8 mouse cellular contexts compared by ENCODE assay signal in the genomic region with DNA sequence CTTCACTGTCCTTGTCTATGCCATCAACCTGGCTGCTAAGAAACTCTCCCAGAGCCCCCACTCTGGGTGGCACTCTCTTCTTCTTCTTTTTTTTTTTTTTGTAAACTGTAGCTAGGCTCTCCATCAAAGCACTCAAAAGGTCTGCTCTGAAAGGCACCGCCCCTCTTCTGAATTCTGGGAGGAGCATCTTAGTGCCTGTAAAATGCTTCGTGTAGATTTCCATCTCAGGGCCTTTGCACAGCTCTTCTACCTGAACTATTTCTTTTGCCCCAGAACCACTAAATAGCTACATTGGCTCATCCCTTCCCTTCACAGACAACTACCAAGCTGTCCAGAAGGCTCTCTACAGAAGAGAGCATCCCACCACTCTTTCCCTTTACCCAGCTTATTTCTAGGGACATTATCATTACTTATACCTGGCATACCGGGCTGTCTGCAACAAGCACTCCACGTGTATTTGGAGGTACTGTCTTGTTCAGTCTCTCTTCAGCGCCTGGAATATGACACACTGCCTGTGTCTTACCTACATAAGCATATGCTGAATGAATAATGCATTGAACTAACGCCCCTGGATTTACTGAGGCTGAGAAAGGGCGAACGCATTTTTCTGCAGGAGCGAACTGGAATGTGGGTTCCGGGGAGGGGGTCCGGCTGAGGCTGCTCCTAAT. TPM values are rescaled to one million over a fixed set of nuclear protein-coding genes. Genes with fewer than 3 reads are reported as not detected.
DNase-seq lines count a peak whose midpoint lies in the region; ATAC-seq and TF ChIP-seq lines count a peak whose summit lies in the region.

No protein-coding gene starts in this region.

- H3K4me2 ChIP-seq in intestine, embryonic 15.5 days (replicated peaks): peak overlapping the region; percentile 83
- H3K4me2 ChIP-seq in midbrain, embryonic 14.5 days (ENCODE audit: low read length): peak overlapping the region; percentile 67

- no peaks in the 10 kb centered on the region; the same call in none of the 2 replicates for H3K4me1 ChIP-seq in testis, adult 2 months (ENCODE audit: control insufficient read depth, insufficient read depth, low read length)
- peaks cover 6% of the 10 kb centered on the region for H3K4me1 ChIP-seq in intestine, embryonic 15.5 days (replicated peaks)
- 0 out of 2 replicates have a peak, but pooled peaks cover 6% of the 10 kb centered on the region for H3K4me1 ChIP-seq in midbrain, embryonic 14.5 days (ENCODE audit: control insufficient read depth, insufficient read depth, low read length)

- peak; percentile 51 for ATAC-seq in intestine, embryonic 15.5 days
- peak; percentile 34; the same call in 1 of the 2 replicates for ATAC-seq in midbrain, embryonic 14.5 days (ENCODE audit: low FRiP score, low TSS enrichment)

- no peak for DNase-seq in testis, postnatal 10 days (ENCODE audit: low spot score)
- DNase-seq in embryo, embryonic 10.5 days (ENCODE audit: low spot score): peak; percentile 47
- no peak for DNase-seq in midbrain, embryonic 14.5 days
- no peak for DNase-seq in adrenal gland, adult 2 months
- DNase-seq in adrenal gland, adult 8-10 months: no peak
- DNase-seq in layer of hippocampus, adult 18-20 months (ENCODE audit: low spot score in 2 of 2): no peak

- H3K36me3 ChIP-seq in testis, adult 2 months (ENCODE audit: control insufficient read depth, insufficient read depth, low read length): peaks cover 2% of the 10 kb centered on the region
- peaks cover 13% of the 10 kb centered on the region; the same call in 1 of the 2 replicates for H3K36me3 ChIP-seq in intestine, embryonic 15.5 days
- peaks cover 22% of the 10 kb centered on the region for H3K36me3 ChIP-seq in midbrain, embryonic 14.5 days (ENCODE audit: control insufficient read depth, insufficient read depth, low read length)

- WGBS in intestine, embryonic 15.5 days: 1% methylated on average over 11 of the region's 11 CpGs
- WGBS in midbrain, embryonic 14.5 days: 3% methylated on average over 11 of the region's 11 CpGs

- no peak for TF ChIP-seq CTCF in testis, adult 2 months (IDR thresholded peaks at IDR 0.05; ENCODE audit: control insufficient read depth, insufficient read depth, insufficient replicate concordance, low read depth, low read length)

- peak overlapping the region; percentile 75 for H3K9ac ChIP-seq in intestine, embryonic 15.5 days
- H3K9ac ChIP-seq in midbrain, embryonic 14.5 days (replicated peaks; ENCODE audit: low read length): peak overlapping the region; percentile 81

- no peaks in the 10 kb centered on the region for H3K9me3 ChIP-seq in intestine, embryonic 15.5 days
- H3K9me3 ChIP-seq in midbrain, embryonic 14.5 days (ENCODE audit: control insufficient read depth, low read length): no peaks in the 10 kb centered on the region

- H3K27ac ChIP-seq in testis, adult 2 months (ENCODE audit: control insufficient read depth, insufficient read depth, low read depth, low read length): peak overlapping the region; percentile 74; the same call in 1 of the 2 replicates
- peak overlapping the region; percentile 48 for H3K27ac ChIP-seq in intestine, embryonic 15.5 days
- H3K27ac ChIP-seq in midbrain, embryonic 14.5 days (replicated peaks; ENCODE audit: low read depth, low read length): peak overlapping the region; percentile 86

- TF ChIP-seq POLR2A in testis, adult 2 months (IDR thresholded peaks at IDR 0.05; ENCODE audit: control insufficient read depth, low read depth, low read length): no peak

- no peaks in the 10 kb centered on the region for H3K27me3 ChIP-seq in testis, adult 2 months (ENCODE audit: control insufficient read depth, insufficient read depth, low read length)
- no peaks in the 10 kb centered on the region for H3K27me3 ChIP-seq in intestine, embryonic 15.5 days (replicated peaks)
- no peaks in the 10 kb centered on the region for H3K27me3 ChIP-seq in midbrain, embryonic 14.5 days (ENCODE audit: control insufficient read depth, insufficient read depth, low read length)

- peak overlapping the region; percentile 99 for H3K4me3 ChIP-seq in testis, adult 2 months (ENCODE audit: control insufficient read depth, low read depth, low read length)
- peak overlapping the region; percentile 82 for H3K4me3 ChIP-seq in intestine, embryonic 15.5 days (replicated peaks)
- H3K4me3 ChIP-seq in midbrain, embryonic 14.5 days (replicated peaks; ENCODE audit: low read depth, low read length): peak overlapping the region; percentile 75

RNA-seq across cellular contexts. Expression of a gene that starts 0.8 kb away (rescaled TPM):
- polyA plus RNA-seq in testis, adult 2 months (2012; rRNA removed): 17.9 and 18.7 TPM in 2 replicates
- 60.1 and 63.3 TPM in 2 replicates for polyA plus RNA-seq in intestine, embryonic 15.5 days (2015; fragmentation: Nextera tagmentation; extraction: Ambion mirVana)
- polyA plus RNA-seq in midbrain, embryonic 14.5 days (2014; fragmentation: Nextera tagmentation; extraction: Ambion mirVana): 90.7 and 101 TPM in 2 replicates
- total RNA-seq in adrenal gland, adult 2 months (2021): 10 to 100 TPM; 21.8 to 38.2 TPM
- 25.0 and 28.1 TPM in 2 replicates for polyA plus RNA-seq in adrenal gland, adult 2 months (2012; rRNA removed)
- 10 to 100 TPM; 33.7 to 41.1 (median 37.0) TPM for total RNA-seq in adrenal gland, adult 8-10 months (2022)
- 10 to 100 TPM; 45.9 to 51.1 TPM for total RNA-seq in layer of hippocampus, adult 18-20 months (2021)

RNA-seq across cellular contexts. Expression of a gene that starts 8.0 kb away (rescaled TPM):
- polyA plus RNA-seq in testis, adult 2 months (2012; rRNA removed): 0.14 and 0.38 TPM in 2 replicates
- 7.3 and 10.6 TPM in 2 replicates for polyA plus RNA-seq in intestine, embryonic 15.5 days (2015; fragmentation: Nextera tagmentation; extraction: Ambion mirVana)
- 7.5 and 7.6 TPM in 2 replicates for polyA plus RNA-seq in midbrain, embryonic 14.5 days (2014; fragmentation: Nextera tagmentation; extraction: Ambion mirVana)
- 1 to 10 TPM; 1.9 to 5.6 TPM for total RNA-seq in adrenal gland, adult 2 months (2021)
- 0.24 TPM in 1 of 2 replicates, not detected in the other for polyA plus RNA-seq in adrenal gland, adult 2 months (2012; rRNA removed)
- 1 to 10 TPM; 1.7 to 8.4 (median 5.6) TPM for total RNA-seq in adrenal gland, adult 8-10 months (2022)
- 1 to 10 TPM; 6.3 to 6.4 TPM for total RNA-seq in layer of hippocampus, adult 18-20 months (2021)

RNA-seq across cellular contexts. Expression of a gene that starts 8.3 kb away (rescaled TPM):
- 8.9 and 9.4 TPM in 2 replicates for polyA plus RNA-seq in testis, adult 2 months (2012; rRNA removed)
- 16.9 and 17.3 TPM in 2 replicates for polyA plus RNA-seq in intestine, embryonic 15.5 days (2015; fragmentation: Nextera tagmentation; extraction: Ambion mirVana)
- polyA plus RNA-seq in midbrain, embryonic 14.5 days (2014; fragmentation: Nextera tagmentation; extraction: Ambion mirVana): 21.1 and 23.1 TPM in 2 replicates
- 10 to 100 TPM; 23.7 to 24.4 TPM for total RNA-seq in adrenal gland, adult 2 months (2021)
- polyA plus RNA-seq in adrenal gland, adult 2 months (2012; rRNA removed): 22.0 and 22.1 TPM in 2 replicates
- 10 to 100 TPM; 31.4 to 37.4 (median 33.0) TPM for total RNA-seq in adrenal gland, adult 8-10 months (2022)
- total RNA-seq in layer of hippocampus, adult 18-20 months (2021): 10 to 100 TPM; 36.5 to 36.8 TPM

RNA-seq across cellular contexts. Expression of a gene that starts 8.6 kb away (rescaled TPM):
- 34.6 and 39.1 TPM in 2 replicates for polyA plus RNA-seq in testis, adult 2 months (2012; rRNA removed)
- 11.7 TPM in 2 replicates for polyA plus RNA-seq in intestine, embryonic 15.5 days (2015; fragmentation: Nextera tagmentation; extraction: Ambion mirVana)
- 1.1 TPM in 2 replicates for polyA plus RNA-seq in midbrain, embryonic 14.5 days (2014; fragmentation: Nextera tagmentation; extraction: Ambion mirVana)
- total RNA-seq in adrenal gland, adult 2 months (2021): 1 to 10 TPM; 2.1 to 4.3 TPM
- 0.93 and 1.1 TPM in 2 replicates for polyA plus RNA-seq in adrenal gland, adult 2 months (2012; rRNA removed)
- 1 to 10 TPM; 3.5 to 8.7 (median 6.0) TPM for total RNA-seq in adrenal gland, adult 8-10 months (2022)
- total RNA-seq in layer of hippocampus, adult 18-20 months (2021): 1 to 10 TPM in 1 of 2 experiments, under 1 TPM in 1; 0.99 to 2.0 TPM

RNA-seq across cellular contexts. Expression of a gene that starts 25.5 kb away (rescaled TPM):
- 161 and 224 TPM in 2 replicates for polyA plus RNA-seq in testis, adult 2 months (2012; rRNA removed)
- polyA plus RNA-seq in intestine, embryonic 15.5 days (2015; fragmentation: Nextera tagmentation; extraction: Ambion mirVana): 322 and 353 TPM in 2 replicates
- polyA plus RNA-seq in midbrain, embryonic 14.5 days (2014; fragmentation: Nextera tagmentation; extraction: Ambion mirVana): 301 and 329 TPM in 2 replicates
- total RNA-seq in adrenal gland, adult 2 months (2021): 10 to 100 TPM; 34.0 to 75.2 TPM
- polyA plus RNA-seq in adrenal gland, adult 2 months (2012; rRNA removed): 133 and 183 TPM in 2 replicates
- total RNA-seq in adrenal gland, adult 8-10 months (2022): 10 to 100 TPM; 48.6 to 99.3 (median 63.5) TPM
- 10 to 100 TPM; 40.7 to 42.5 TPM for total RNA-seq in layer of hippocampus, adult 18-20 months (2021)
